ENCODE assay signal across 14 mouse cellular contexts in genomic region chr5:151126608-151127005, GRCm38 (mm10).
DNase-seq lines count a peak whose midpoint lies in the region; ATAC-seq and TF ChIP-seq lines count a peak whose summit lies in the region.
"Had no signal": no experiment of that assay in that cellular context is flagged by ENCODE, and none has a peak within 500 bp of the region (broad histone marks: within the 10 kb centered on the region; RNA-seq: fewer than 3 reads in every experiment).

No protein-coding gene starts in this region.

- TF ChIP-seq RAD21 in CH12.LX (IDR thresholded peaks at IDR 0.05; ENCODE audit: low read depth, low read length), result no peak

- TF ChIP-seq EP300 in CH12.LX (IDR thresholded peaks at IDR 0.05; ENCODE audit: low read length), result no peak

- no peaks in the 10 kb centered on the region for H3K27me3 ChIP-seq in kidney, embryonic 15.5 days
- H3K27me3 ChIP-seq in CH12.LX (replicated peaks), result no peaks in the 10 kb centered on the region
- no peaks in the 10 kb centered on the region for H3K27me3 ChIP-seq in limb, embryonic 13.5 days

- dilution Hi-C loops in CH12.LX (cut with MboI; ENCODE audit: extremely low pct_ligation_motif_present, extremely low pct_unique_long_range_greater_than_20kb, low sequenced_read_pairs), result no loop called here

- no peak for TF ChIP-seq POLR2A in CH12.LX (IDR thresholded peaks at IDR 0.05; ENCODE audit: low read depth, low read length)

- DNase-seq in gastrocnemius, adult 2 months, result no peak
- no peak for DNase-seq in gastrocnemius, adult 8-10 months (ENCODE audit: low spot score in 2 of 2)
- no peak for DNase-seq in kidney, adult 9 months
- peak; percentile 33 for DNase-seq in CH12.LX (ENCODE audit: extremely low read depth)
- no peak for DNase-seq in frontal cortex, postnatal 14 days (ENCODE audit: low spot score in 2 of 2)
- DNase-seq in layer of hippocampus, postnatal 14 days (ENCODE audit: low spot score in 2 of 2), result no peak
- DNase-seq: cerebellum, adult 9-10 months; retina, postnatal 1 day; thymus, postnatal 25 days had no signal

- intact Hi-C loops in gastrocnemius, adult 2 months (cut with DNase I), result loop anchor here (5.0 kb wide), 1 partner anchor 69 kb away; no protein-coding TSS in a partner anchor

- in situ Hi-C loops in CH12.LX (cut with MboI; ENCODE audit: low pct_ligation_motif_present, low pct_unique_long_range_greater_than_20kb, low sequenced_read_pairs), result loop anchor here (5.0 kb wide), 1 partner anchor 241 kb away; no protein-coding TSS in a partner anchor

- no peaks in the 10 kb centered on the region for H3K36me3 ChIP-seq in kidney, embryonic 15.5 days
- H3K36me3 ChIP-seq in CH12.LX (replicated peaks in 1 of 2; ENCODE audit: control insufficient read depth in 1 of 2, insufficient read depth in 1 of 2, low read length in 1 of 2), result peaks cover 13 to 23% of the 10 kb centered on the region in 2 experiments
- H3K36me3 ChIP-seq in limb, embryonic 13.5 days, result no peaks in the 10 kb centered on the region

- WGBS in kidney, embryonic 15.5 days, result 33% methylated on average over 10 of the region's 10 CpGs
- 29% methylated on average over 10 of the region's 10 CpGs for WGBS in limb, embryonic 13.5 days

- no peaks in the 10 kb centered on the region for H3K9me3 ChIP-seq in kidney, embryonic 15.5 days (replicated peaks)
- peaks cover 4% of the 10 kb centered on the region for H3K9me3 ChIP-seq in CH12.LX (replicated peaks; ENCODE audit: low read length)
- no peaks in the 10 kb centered on the region for H3K9me3 ChIP-seq in limb, embryonic 13.5 days

- H3K79me2 ChIP-seq in CH12.LX (replicated peaks; ENCODE audit: control insufficient read depth, extremely low read depth, insufficient read depth, poor library complexity, severe bottlenecking), result peaks cover 51% of the 10 kb centered on the region

- peaks cover 15% of the 10 kb centered on the region for H3K4me1 ChIP-seq in kidney, embryonic 15.5 days
- H3K4me1 ChIP-seq in CH12.LX (ENCODE audit: control insufficient read depth in 1 of 2, insufficient read depth in 2 of 2), result peaks cover 9 to 41% of the 10 kb centered on the region in 2 experiments
- H3K4me1 ChIP-seq in limb, embryonic 13.5 days, result peaks cover 18% of the 10 kb centered on the region

- peak overlapping the region; percentile 75 for H3K4me3 ChIP-seq in gastrocnemius, adult 2 months
- H3K4me3 ChIP-seq in kidney, embryonic 15.5 days (replicated peaks), result peak overlapping the region; percentile 11
- H3K4me3 ChIP-seq in CH12.LX (replicated peaks in 1 of 3; ENCODE audit: low read depth in 2 of 3, low read length in 2 of 3, poor library complexity in 1 of 3), result peak overlapping the region; percentile 60 to 91 (median 86)
- H3K4me3 ChIP-seq in limb, embryonic 13.5 days, result peak overlapping the region; percentile 22

- peak overlapping the region; percentile 45 for H3K4me2 ChIP-seq in kidney, embryonic 15.5 days
- H3K4me2 ChIP-seq in CH12.LX (ENCODE audit: insufficient read depth, low read depth, poor library complexity, severe bottlenecking), result no peak overlapping the region; the same call in 1 of the 2 replicates
- H3K4me2 ChIP-seq in limb, embryonic 13.5 days (replicated peaks), result peak overlapping the region; percentile 44
- H3K4me2 ChIP-seq: midbrain, embryonic 11.5 days had no signal

- TF ChIP-seq CTCF in gastrocnemius, adult 2 months (IDR thresholded peaks at IDR 0.05), result no peak
- TF ChIP-seq CTCF in CH12.LX (conservative IDR thresholded peaks at IDR 0.05 in 1 of 2, IDR thresholded peaks at IDR 0.05 in 1 of 2; ENCODE audit: low read depth in 2 of 2, low read length in 2 of 2), result no peak

- H3K27ac ChIP-seq in gastrocnemius, adult 2 months, result peak overlapping the region; percentile 86
- 0 out of 2 replicates have a peak overlapping the region, but pooled peaks have one; percentile 51 for H3K27ac ChIP-seq in kidney, embryonic 15.5 days
- H3K27ac ChIP-seq in CH12.LX (ENCODE audit: insufficient read depth, low read depth), result peak overlapping the region; percentile 72; the same call in 1 of the 2 replicates
- H3K27ac ChIP-seq in limb, embryonic 13.5 days, result peak overlapping the region; percentile 52
- H3K27ac ChIP-seq: liver, embryonic 14.5 days had no signal

- ATAC-seq in kidney, embryonic 15.5 days (replicated peaks; ENCODE audit: low FRiP score), result no peak
- ATAC-seq in limb, embryonic 13.5 days (ENCODE audit: low FRiP score, low read depth), result peak; percentile 54
- ATAC-seq: inflammation-experienced regulatory T-cells, adult 6 months had no signal

- H3K9ac ChIP-seq in kidney, embryonic 15.5 days, result no peak overlapping the region
- peak overlapping the region; percentile 83 for H3K9ac ChIP-seq in CH12.LX (ENCODE audit: insufficient read depth, low read depth)
- no peak overlapping the region for H3K9ac ChIP-seq in limb, embryonic 13.5 days
- H3K9ac ChIP-seq: liver, embryonic 14.5 days had no signal

TF ChIP-seq in CH12.LX, 34 proteins besides CTCF, POLR2A, EP300 and RAD21:
- TF ChIP-seq E2F4 (IDR thresholded peaks at IDR 0.05; ENCODE audit: insufficient replicate concordance, low read depth, low read length) (no peak), TBP (conservative IDR thresholded peaks at IDR 0.05; ENCODE audit: low read depth, low read length) (0 out of 2 replicates have a peak, but pooled peaks have one; percentile 26), MEF2A (IDR thresholded peaks at IDR 0.05; ENCODE audit: borderline replicate concordance, low read depth, low read length) (no peak), POLR2AphosphoS2 (IDR thresholded peaks at IDR 0.05; ENCODE audit: low read depth, low read length) (no peak), USF1 (IDR thresholded peaks at IDR 0.05; ENCODE audit: low read depth, low read length) (no peak), MYC (IDR thresholded peaks at IDR 0.05; ENCODE audit: low read depth, low read length) (peak; percentile 8; the same call in 1 of the 2 replicates), MAX (IDR thresholded peaks at IDR 0.05; ENCODE audit: low read length) (no peak), ZMIZ1 (IDR thresholded peaks at IDR 0.05; ENCODE audit: low read depth, low read length) (no peak), NELFE (IDR thresholded peaks at IDR 0.05; ENCODE audit: low read depth, low read length) (no peak), SIN3A (IDR thresholded peaks at IDR 0.05; ENCODE audit: low read length) (peak; percentile 21; the same call in 1 of the 2 replicates), IRF4 (IDR thresholded peaks at IDR 0.05; ENCODE audit: low read depth, low read length) (no peak)

Comparison
In these comparisons a context has a peak if more than half of its experiments do, and no peak if none do; other contexts are left out.
1. H3K4me3 ChIP-seq: peak in every context shown above with its lines; median percentile 86 in CH12.LX; 75 in gastrocnemius, adult 2 months; 22 in limb, embryonic 13.5 days; 11 in kidney, embryonic 15.5 days.